Mouse (Mus musculus) adipocyte (in vitro differentiated cells): ENCODE results near the gene Fam168a.

Experiments
- DNase-seq: peaks from one replicate; pipeline ENCODE4 v3.0.0-alpha.2; 2016; ENCODE audit warnings: low spot score

Fam168a gene

GRCm38 (mm10) chr7:100867561-100867960 lies 161.1 kb downstream of the Fam168a start:
- no peak for DNase-seq

- DNase-seq, result no peak
Measured at GRCm38 (mm10) chr7:100868551-100868950, 162.1 kb downstream of the Fam168a start.

- DNase-seq, result no peak
Measured at GRCm38 (mm10) chr7:100869877-100870629, 163.6 kb downstream of the Fam168a start.

- DNase-seq, result peak; percentile 11
Measured at GRCm38 (mm10) chr7:100871355-100871754, 164.9 kb downstream of the Fam168a start.

- DNase-seq, result peak; percentile 30
Measured at GRCm38 (mm10) chr7:100871892-100872291, 165.5 kb downstream of the Fam168a start.

GRCm38 (mm10) chr7:100873197-100873596 lies 166.8 kb downstream of the Fam168a start:
- no peak for DNase-seq

- DNase-seq, result no peak
Measured at GRCm38 (mm10) chr7:100875822-100876221, 169.4 kb downstream of the Fam168a start.

GRCm38 (mm10) chr7:100876293-100876692 lies 169.9 kb downstream of the Fam168a start:
- DNase-seq, result no peak

- DNase-seq, result no peak
Measured at GRCm38 (mm10) chr7:100876771-100877170, 170.3 kb downstream of the Fam168a start.

- DNase-seq, result peak; percentile 54
Measured at GRCm38 (mm10) chr7:100879595-100879994, 173.2 kb downstream of the Fam168a start.

GRCm38 (mm10) chr7:100881531-100881930 lies 175.1 kb downstream of the Fam168a start:
- DNase-seq, result no peak

- DNase-seq, result no peak
Measured at GRCm38 (mm10) chr7:100881950-100882349, 175.5 kb downstream of the Fam168a start.

GRCm38 (mm10) chr7:100884460-100884859 lies 178.0 kb downstream of the Fam168a start:
- DNase-seq, result no peak

GRCm38 (mm10) chr7:100886535-100886934 lies 180.1 kb downstream of the Fam168a start:
- DNase-seq, result peak; percentile 46
